Mouse (Mus musculus) neutrophil, adult 5-6 weeks (primary cell): ENCODE results near the gene Olfr149. TPM values are rescaled to one million over a fixed set of nuclear protein-coding genes. Genes with fewer than 3 reads are reported as not detected.
"Not testable (repeated sequence)": the region's sequence is repeated elsewhere in the genome, so short reads cannot be mapped to it uniquely, and the experiment has no call there.

ENCODE experiments used
- ATAC-seq: fragments of 151-379, 151-347 bp; 2 replicates; pipeline ENCODE4 v1.8.0; 2017; ENCODE audit warnings: mild to moderate bottlenecking, moderate TSS enrichment; ENCODE audit not compliant: insufficient number of reproducible peaks, poor library complexity, low FRiP score, severe bottlenecking; ENCODE audit errors: extremely low read depth
- total RNA-seq: library from RNA; stranded (forward); fragments of 200-1000 nt; gene quantifications from 2 replicates; pipeline ENCODE4 v1.2.3, GENCODE M21; 2017

The Olfr149 gene
- total RNA-seq, result not detected in 2 replicates

- no peak for ATAC-seq
These were observed at the start of gene Olfr149 for GRCm38 (mm10) chr9:39707017-39707416. TSS of gene Olfr149 (minus strand) at chr9:39707117.

GRCm38 (mm10) chr9:39746428-39746827 is 39.5 kb upstream of the Olfr149 start:
- ATAC-seq, result no peak

- ATAC-seq, result no peak
These were observed 39.0 kb upstream of the Olfr149 start, which contains the start of gene Olfr967 for GRCm38 (mm10) chr9:39745949-39746348. TSS of gene Olfr967 (plus strand) at chr9:39746249.

GRCm38 (mm10) chr9:39740741-39741140 is 33.8 kb upstream of the Olfr149 start:
- ATAC-seq, result no peak

- ATAC-seq, result no peak
These were observed 23.8 kb upstream of the Olfr149 start, which contains the start of gene Olfr150 for GRCm38 (mm10) chr9:39730678-39731077. TSS of gene Olfr150 (plus strand) at chr9:39730978.

- no peak for ATAC-seq
These were observed 4.1 kb upstream of the Olfr149 start, which contains the start of gene Olfr965 for GRCm38 (mm10) chr9:39711053-39711452. TSS of gene Olfr965 (plus strand) at chr9:39711353.

- ATAC-seq, result no peak
These were observed 2.0 kb upstream of the Olfr149 start for GRCm38 (mm10) chr9:39708958-39709357.

- not testable (repeated sequence) for ATAC-seq
These were observed 5.8 kb downstream of the Olfr149 start for GRCm38 (mm10) chr9:39701123-39701522.

- no peak for ATAC-seq
These were observed 27.6 kb downstream of the Olfr149 start for GRCm38 (mm10) chr9:39679280-39679679.

GRCm38 (mm10) chr9:39678557-39678956 is 28.4 kb downstream of the Olfr149 start:
- ATAC-seq, result no peak

GRCm38 (mm10) chr9:39674820-39675219 is 32.1 kb downstream of the Olfr149 start:
- ATAC-seq, result no peak

GRCm38 (mm10) chr9:39669723-39670122 is 37.2 kb downstream of the Olfr149 start:
- no peak for ATAC-seq

GRCm38 (mm10) chr9:39666905-39667304 is 40.0 kb downstream of the Olfr149 start, which contains the start of gene Olfr963:
TSS of gene Olfr963 (plus strand) at chr9:39667205.
- ATAC-seq, result no peak

- no peak for ATAC-seq
These were observed 52.0 kb downstream of the Olfr149 start for GRCm38 (mm10) chr9:39654756-39655396.

Other genes with a start within 250 kb of the Olfr149 start
- not detected in 2 replicates for gene Olfr955, start 235.2 kb downstream of the Olfr149 start, total RNA-seq
- 0.12 TPM in 1 of 2 replicates, not detected in the other for gene Olfr44, start 213.1 kb downstream of the Olfr149 start, total RNA-seq
- not detected in 2 replicates for gene Olfr957, start 191.3 kb downstream of the Olfr149 start, total RNA-seq
- gene Olfr958, start 153.1 kb downstream of the Olfr149 start, total RNA-seq, result not detected in 2 replicates
- gene Olfr959, start 131.5 kb downstream of the Olfr149 start, total RNA-seq, result 0.12 TPM in 1 of 2 replicates, not detected in the other
- gene AW551984, start 102.7 kb downstream of the Olfr149 start, total RNA-seq, result not detected in 2 replicates
- not detected in 2 replicates for gene Olfr148, start 96.5 kb downstream of the Olfr149 start, total RNA-seq
- gene Olfr960, start 85.7 kb downstream of the Olfr149 start, total RNA-seq, result not detected in 2 replicates
- not detected in 2 replicates for gene Olfr961, start 62.0 kb downstream of the Olfr149 start, total RNA-seq
- gene Olfr963, start 39.9 kb downstream of the Olfr149 start, total RNA-seq, result not detected in 2 replicates
- gene Olfr965, start 4.2 kb upstream of the Olfr149 start, total RNA-seq, result not detected in 2 replicates
- not detected in 2 replicates for gene Olfr150, start 23.9 kb upstream of the Olfr149 start, total RNA-seq
- not detected in 2 replicates for gene Olfr967, start 39.1 kb upstream of the Olfr149 start, total RNA-seq
- gene Olfr968, start 76.1 kb upstream of the Olfr149 start, total RNA-seq, result not detected in 2 replicates
- gene Olfr969, start 83.8 kb upstream of the Olfr149 start, total RNA-seq, result not detected in 2 replicates
- gene Olfr970, start 101.7 kb upstream of the Olfr149 start, total RNA-seq, result not detected in 2 replicates
- not detected in 2 replicates for gene Olfr971, start 129.8 kb upstream of the Olfr149 start, total RNA-seq
- not detected in 2 replicates for gene Olfr972, start 159.3 kb upstream of the Olfr149 start, total RNA-seq
- not detected in 2 replicates for gene Olfr229, start 200.2 kb upstream of the Olfr149 start, total RNA-seq
- gene Olfr974, start 230.4 kb upstream of the Olfr149 start, total RNA-seq, result 0.12 TPM in 1 of 2 replicates, not detected in the other
- not detected in 2 replicates for gene Olfr975, start 244.9 kb upstream of the Olfr149 start, total RNA-seq